Mouse (Mus musculus) hindbrain, embryonic 15.5 days (tissue): Measurements from ENCODE around the gene Zfp110. TPM values are rescaled to one million over a fixed set of nuclear protein-coding genes. Genes with fewer than 3 reads are reported as not detected.

Source experiments
- polyA plus RNA-seq: library from polyadenylated mRNA; unstranded; fragments of >200 nt; fragmentation: Nextera tagmentation; extraction: Ambion mirVana; gene quantifications from 2 replicates; pipeline ENCODE4 v1.2.1, GENCODE M21; 2015

Zfp110 gene
- polyA plus RNA-seq, 1 experiment from 2014 or later = 26.2 TPM

Other genes with a start within 250 kb of the Zfp110 start
- not detected in 2 replicates for gene Vmn2r53, start 226.0 kb upstream of the Zfp110 start, polyA plus RNA-seq
- gene Vmn2r54, start 194.4 kb upstream of the Zfp110 start, polyA plus RNA-seq = not detected in 2 replicates
- gene Vmn2r55, start 149.8 kb upstream of the Zfp110 start, polyA plus RNA-seq = not detected in 2 replicates
- gene Vmn2r56, start 99.8 kb upstream of the Zfp110 start, polyA plus RNA-seq = 0.01 TPM in 1 of 2 replicates, not detected in the other
- 28.2 and 33.1 TPM in 2 replicates for gene Zscan18, start 31.1 kb upstream of the Zfp110 start, polyA plus RNA-seq
- gene Zfp329, start 15.9 kb upstream of the Zfp110 start, polyA plus RNA-seq = 28.3 and 30.0 TPM in 2 replicates
- 7.5 TPM in 2 replicates for gene Zfp128, start 46.4 kb downstream of the Zfp110 start, polyA plus RNA-seq
- 9.9 and 12.4 TPM in 2 replicates for gene Zscan22, start 63.1 kb downstream of the Zfp110 start, polyA plus RNA-seq
- gene Rps5, start 87.5 kb downstream of the Zfp110 start, polyA plus RNA-seq = 549 and 585 TPM in 2 replicates
- 1.1 and 1.3 TPM in 2 replicates for gene Rnf225, start 92.7 kb downstream of the Zfp110 start, polyA plus RNA-seq
- gene Zfp324, start 131.1 kb downstream of the Zfp110 start, polyA plus RNA-seq = 13.4 and 13.6 TPM in 2 replicates
- 11.7 and 11.8 TPM in 2 replicates for gene Zfp446, start 143.1 kb downstream of the Zfp110 start, polyA plus RNA-seq
- gene Slc27a5, start 163.4 kb downstream of the Zfp110 start, polyA plus RNA-seq = 0.39 and 0.45 TPM in 2 replicates
- gene Trim28, start 164.4 kb downstream of the Zfp110 start, polyA plus RNA-seq = 217 and 230 TPM in 2 replicates
- 40.7 and 42.5 TPM in 2 replicates for gene Zbtb45, start 175.3 kb downstream of the Zfp110 start, polyA plus RNA-seq
- 170 and 171 TPM in 2 replicates for gene Chmp2a, start 200.0 kb downstream of the Zfp110 start, polyA plus RNA-seq
- gene Ube2m, start 203.5 kb downstream of the Zfp110 start, polyA plus RNA-seq = 162 and 163 TPM in 2 replicates
- 9.0 and 9.3 TPM in 2 replicates for gene Mzf1, start 220.0 kb downstream of the Zfp110 start, polyA plus RNA-seq